Mouse (Mus musculus) C2C12 (cell line): ENCODE data around the gene Efcab2. TPM values are rescaled to one million over a fixed set of nuclear protein-coding genes. Genes with fewer than 3 reads are reported as not detected.
"Not testable (repeated sequence)": the region's sequence is repeated elsewhere in the genome, so short reads cannot be mapped to it uniquely, and the experiment has no call there.

ENCODE experiments used
- H3K27me3 ChIP-seq: one replicate; pipeline ENCODE4 v1.6.1; 2011; ENCODE audit not compliant: control insufficient read depth, insufficient read depth, insufficient read length
- H3K36me3 ChIP-seq: one replicate; pipeline ENCODE4 v1.6.1; 2011; ENCODE audit not compliant: control insufficient read depth, insufficient read depth
- H3K4me3 ChIP-seq: one replicate; pipeline ENCODE4 v1.5.1; 2011; ENCODE audit warnings: mild to moderate bottlenecking, control low read depth; ENCODE audit not compliant: poor library complexity, insufficient read depth, severe bottlenecking
- H3K79me2 ChIP-seq: one replicate; pipeline ENCODE4 v1.6.1; 2011; ENCODE audit not compliant: control insufficient read depth, insufficient read depth
- H3K79me3 ChIP-seq: one replicate; pipeline ENCODE4 v1.6.1; 2011; ENCODE audit warnings: low read depth, control low read depth
- H3ac ChIP-seq: one replicate; pipeline ENCODE3; 2011; ENCODE audit warnings: low read depth; ENCODE audit not compliant: control insufficient read depth, insufficient read length
- CEBPB ChIP-seq: IDR thresholded peaks from one replicate; pipeline ENCODE4 v1.6.1; 2011; ENCODE audit warnings: low read depth, mild to moderate bottlenecking, control low read depth, moderate library complexity
- CTCF ChIP-seq: IDR thresholded peaks from one replicate; pipeline ENCODE4 v1.5.1; 2011; ENCODE audit not compliant: control insufficient read depth, insufficient read depth, insufficient read length
- FOSL1 ChIP-seq: IDR thresholded peaks from one replicate; pipeline ENCODE4 v1.8.0; 2011; ENCODE audit warnings: mild to moderate bottlenecking, low read length; ENCODE audit not compliant: poor library complexity, insufficient read depth, severe bottlenecking
- MAX ChIP-seq: IDR thresholded peaks from one replicate; pipeline ENCODE4 v1.6.1; 2011; ENCODE audit warnings: mild to moderate bottlenecking, control low read depth
- MYOD1 ChIP-seq: IDR thresholded peaks from one replicate; pipeline ENCODE4 v1.6.1; 2011; ENCODE audit warnings: low read depth; ENCODE audit not compliant: control insufficient read depth, insufficient read length
- MYOG ChIP-seq: IDR thresholded peaks from one replicate; pipeline ENCODE4 v1.6.1; 2011; ENCODE audit not compliant: control insufficient read depth, insufficient read length; ENCODE audit errors: extremely low read depth
- USF1 ChIP-seq: IDR thresholded peaks from one replicate; pipeline ENCODE4 v1.6.1; 2011; ENCODE audit warnings: low read depth, mild to moderate bottlenecking, control low read depth, moderate library complexity
- polyA plus RNA-seq: library from polyadenylated mRNA; unstranded; fragments of >200 nt; fragmentation: generic; extraction: Trizol; gene quantifications from one replicate; pipeline ENCODE4 v1.2.1, GENCODE M21; 2012; ENCODE audit warnings: missing spikeins

Efcab2 gene
- polyA plus RNA-seq, 1 experiment: 0.25 TPM

- TF ChIP-seq MAX: peak; percentile 55
- TF ChIP-seq FOSL1: no peak
- H3K36me3 ChIP-seq: no peaks in the 10 kb centered on the region
- H3K4me3 ChIP-seq: peak overlapping the region; percentile 55
- H3ac ChIP-seq: peak overlapping the region; percentile 100
- H3K79me2 ChIP-seq: no peaks in the 10 kb centered on the region
- H3K27me3 ChIP-seq: no peaks in the 10 kb centered on the region
- H3K79me3 ChIP-seq: no peaks in the 10 kb centered on the region
Measured at GRCm38 (mm10) chr1:178405445-178405911, 407 bp upstream of the Efcab2 start.

- H3K79me2 ChIP-seq: no peaks in the 10 kb centered on the region
- no peaks in the 10 kb centered on the region for H3K27me3 ChIP-seq
- TF ChIP-seq CEBPB (no peak), CTCF (no peak), MYOG (no peak), MYOD1 (no peak), USF1 (no peak), MAX (no peak), FOSL1 (no peak)
- peak overlapping the region; percentile 55 for H3K4me3 ChIP-seq
- H3K36me3 ChIP-seq: no peaks in the 10 kb centered on the region
- H3K79me3 ChIP-seq: no peaks in the 10 kb centered on the region
- peak overlapping the region; percentile 52 for H3ac ChIP-seq
Measured at GRCm38 (mm10) chr1:178406765-178407645, 1.1 kb downstream of the Efcab2 start.

- Histone ChIP-seq H3K36me3 (no peaks in the 10 kb centered on the region), H3K79me2 (no peaks in the 10 kb centered on the region), H3K79me3 (no peaks in the 10 kb centered on the region), H3K4me3 (no peak overlapping the region), H3ac (no peak overlapping the region), H3K27me3 (no peaks in the 10 kb centered on the region)
- no peak for TF ChIP-seq FOSL1
- no peak for TF ChIP-seq CTCF
- no peak for TF ChIP-seq USF1
- TF ChIP-seq MYOD1: no peak
- no peak for TF ChIP-seq MAX
- no peak for TF ChIP-seq MYOG
- TF ChIP-seq CEBPB: no peak
Measured at GRCm38 (mm10) chr1:178407651-178408050, 1.8 kb downstream of the Efcab2 start.

GRCm38 (mm10) chr1:178408901-178409361 is 3.0 kb downstream of the Efcab2 start:
- H3K79me2 ChIP-seq: no peaks in the 10 kb centered on the region
- H3K4me3 ChIP-seq: no peak overlapping the region
- H3K79me3 ChIP-seq: no peaks in the 10 kb centered on the region
- no peaks in the 10 kb centered on the region for H3K36me3 ChIP-seq
- TF ChIP-seq CEBPB: no peak
- no peak overlapping the region for H3ac ChIP-seq
- no peaks in the 10 kb centered on the region for H3K27me3 ChIP-seq

- H3K27me3 ChIP-seq, H3K36me3 ChIP-seq: not testable (repeated sequence)
Measured at GRCm38 (mm10) chr1:178413367-178413766, 7.5 kb downstream of the Efcab2 start.

GRCm38 (mm10) chr1:178419608-178420007 is 13.7 kb downstream of the Efcab2 start:
- H3ac ChIP-seq: no peak overlapping the region
- no peaks in the 10 kb centered on the region for H3K27me3 ChIP-seq
- no peaks in the 10 kb centered on the region for H3K36me3 ChIP-seq
- H3K4me3 ChIP-seq: no peak overlapping the region
- no peaks in the 10 kb centered on the region for H3K79me2 ChIP-seq
- TF ChIP-seq CTCF (no peak), FOSL1 (no peak), MAX (no peak), MYOD1 (no peak), MYOG (no peak), CEBPB (no peak), USF1 (no peak)
- no peaks in the 10 kb centered on the region for H3K79me3 ChIP-seq

More at GRCm38 (mm10) chr1:178413367-178413766, 7.5 kb downstream of the Efcab2 start:
- not testable (repeated sequence) for H3K79me2 ChIP-seq, H3ac ChIP-seq, H3K4me3 ChIP-seq, H3K79me3 ChIP-seq
